Mouse (Mus musculus): ENCODE measurements at regions not wholly inside any gene's neighbourhood (a gene's known extent, or its start where the extent isn't known, plus 50 kb on each side); places are given as distances from the start of the nearest gene placed in this dataset.
"Not testable (repeated sequence)": the region's sequence is repeated elsewhere in the genome, so short reads cannot be mapped to it uniquely, and the experiment has no call there.

GRCm38 (mm10) chr10:96373481-96373880 lies 237.1 kb downstream of the Gm5426 start:
- peak; percentile 54 to 58 for DNase-seq

GRCm38 (mm10) chr10:96374293-96375069 lies 238.1 kb downstream of the Gm5426 start:
- DNase-seq, result peak; percentile 40 to 60

- DNase-seq, result no peak
Measured at GRCm38 (mm10) chr10:96375070-96375447, 238.7 kb downstream of the Gm5426 start.

GRCm38 (mm10) chr10:96377549-96377948 lies 239.3 kb upstream of the Btg1 start:
- DNase-seq, result peak; percentile 44 to 45

- no peak for DNase-seq
Measured at GRCm38 (mm10) chr10:96379016-96379771, 237.6 kb upstream of the Btg1 start.

- DNase-seq, result no peak
Measured at GRCm38 (mm10) chr10:96381664-96382063, 235.1 kb upstream of the Btg1 start.

GRCm38 (mm10) chr10:96391748-96392147 lies 225.1 kb upstream of the Btg1 start:
- no peak for DNase-seq

- no peak for DNase-seq
Measured at GRCm38 (mm10) chr10:96392836-96393235, 224.0 kb upstream of the Btg1 start.

GRCm38 (mm10) chr10:96394210-96394609 lies 222.6 kb upstream of the Btg1 start:
- no peak for DNase-seq

GRCm38 (mm10) chr10:96395017-96395416 lies 221.8 kb upstream of the Btg1 start:
- DNase-seq, result no peak

- DNase-seq, result no peak
Measured at GRCm38 (mm10) chr10:96397931-96398561, 218.8 kb upstream of the Btg1 start.

- DNase-seq, result peak in 1 of 2 experiments; percentile 40
Measured at GRCm38 (mm10) chr10:96398562-96399288, 218.1 kb upstream of the Btg1 start.

GRCm38 (mm10) chr10:96399636-96400400 lies 217.0 kb upstream of the Btg1 start:
- DNase-seq, result no peak

GRCm38 (mm10) chr10:96400793-96401192 lies 216.0 kb upstream of the Btg1 start:
- no peak for DNase-seq

GRCm38 (mm10) chr10:96406306-96406705 lies 210.5 kb upstream of the Btg1 start:
- DNase-seq, result no peak

GRCm38 (mm10) chr10:96407846-96408245 lies 209.0 kb upstream of the Btg1 start:
- no peak for DNase-seq

GRCm38 (mm10) chr10:96408250-96408649 lies 208.6 kb upstream of the Btg1 start:
- no peak for DNase-seq

GRCm38 (mm10) chr10:96410028-96410427 lies 206.8 kb upstream of the Btg1 start:
- DNase-seq, result no peak

GRCm38 (mm10) chr10:96414807-96415206 lies 202.0 kb upstream of the Btg1 start:
- DNase-seq, result no peak

- DNase-seq, result not testable (repeated sequence)
Measured at GRCm38 (mm10) chr10:96421506-96421905, 195.3 kb upstream of the Btg1 start.

- no peak for DNase-seq
Measured at GRCm38 (mm10) chr10:96427407-96427806, 189.4 kb upstream of the Btg1 start.

- DNase-seq, result no peak
Measured at GRCm38 (mm10) chr10:96430142-96430541, 186.7 kb upstream of the Btg1 start.

Data from spleen, adult 18-20 months (tissue).